Mouse (Mus musculus): Measurements from ENCODE around the gene Tcf7. TPM values are rescaled to one million over a fixed set of nuclear protein-coding genes. Genes with fewer than 3 reads are reported as not detected.

The Tcf7 gene
- polyA plus RNA-seq, 1 experiment from 2014 or later = 0.59 TPM

Other genes with a start within 250 kb of the Tcf7 start
- gene Ppp2ca, start 184.3 kb downstream of the Tcf7 start, polyA plus RNA-seq (2018) = 37.3 to 58.5 TPM (median 57.0 TPM) in 3 replicates
- not detected in 3 replicates for gene Olfr1373, start 137.5 kb downstream of the Tcf7 start, polyA plus RNA-seq (2018)
- not detected in 3 replicates for gene Olfr1371, start 69.0 kb downstream of the Tcf7 start, polyA plus RNA-seq (2018)
- 121 to 172 TPM (median 132 TPM) in 3 replicates for gene Skp1a, start 51.0 kb downstream of the Tcf7 start, polyA plus RNA-seq (2018)
- 164 to 239 TPM (median 232 TPM) in 3 replicates for gene Vdac1, start 77.8 kb upstream of the Tcf7 start, polyA plus RNA-seq (2018)
- 126 to 153 TPM (median 142 TPM) in 3 replicates for gene 9530068E07Rik, start 113.4 kb upstream of the Tcf7 start, polyA plus RNA-seq (2018)

Measured in macrophage (primary cell).